Mouse (Mus musculus) testis, adult 10 weeks (tissue): ENCODE data around the gene Taar2. TPM values are rescaled to one million over a fixed set of nuclear protein-coding genes. Genes with fewer than 3 reads are reported as not detected.

Source experiments
- polyA plus RNA-seq: library from polyadenylated mRNA; stranded (reverse); fragments of 350-450 nt; fragmentation: Illumina TruSeq; extraction: RNeasy Lipid Tissue Mini Kit (QIAGEN cat#74804); gene quantifications from one replicate; pipeline ENCODE4 v1.2.3, GENCODE M21; 2014; ENCODE audit warnings: low read depth, low replicate concordance

Gene Taar2
- polyA plus RNA-seq: not detected

GRCm38 (mm10) chr10:23938312-23938711, at the start of gene Taar2:
TSS of gene Taar2 (plus strand) at chr10:23938572.

GRCm38 (mm10) chr10:23894601-23895349, 43.6 kb upstream of the Taar2 start, which contains the start of gene Vnn1:
TSS of gene Vnn1 (plus strand) at chr10:23894688.

GRCm38 (mm10) chr10:23920056-23920455, 18.3 kb upstream of the Taar2 start, which contains the start of gene Taar1:
TSS of gene Taar1 (plus strand) at chr10:23920356.

GRCm38 (mm10) chr10:23949508-23950005, 11.2 kb downstream of the Taar2 start, which contains the start of gene Taar3:
TSS of gene Taar3 (plus strand) at chr10:23949558.

GRCm38 (mm10) chr10:23960444-23960915, 22.1 kb downstream of the Taar2 start, which contains the start of gene Taar4:
TSS of gene Taar4 (plus strand) at chr10:23960494.

GRCm38 (mm10) chr10:23970656-23971165, 32.3 kb downstream of the Taar2 start, which contains the start of gene Taar5:
TSS of gene Taar5 (plus strand) at chr10:23970706.

GRCm38 (mm10) chr10:23985546-23985945, 47.2 kb downstream of the Taar2 start, which contains the start of gene Taar6:
TSS of gene Taar6 (minus strand) at chr10:23985646.

Other genes with a start within 250 kb of the Taar2 start
- 189 TPM for gene Rps12, start 151.3 kb upstream of the Taar2 start, polyA plus RNA-seq
- 2.9 TPM for gene Slc18b1, start 141.6 kb upstream of the Taar2 start, polyA plus RNA-seq
- gene Vnn3, start 87.1 kb upstream of the Taar2 start, polyA plus RNA-seq: 0.73 TPM
- 1.8 TPM for gene Vnn1, start 43.9 kb upstream of the Taar2 start, polyA plus RNA-seq
- gene Taar1, start 18.2 kb upstream of the Taar2 start, polyA plus RNA-seq: not detected
- not detected for gene Taar3, start 11.0 kb downstream of the Taar2 start, polyA plus RNA-seq
- gene Taar4, start 21.9 kb downstream of the Taar2 start, polyA plus RNA-seq: not detected
- gene Taar5, start 32.1 kb downstream of the Taar2 start, polyA plus RNA-seq: not detected
- not detected for gene Taar6, start 47.1 kb downstream of the Taar2 start, polyA plus RNA-seq
- gene Taar7a, start 54.9 kb downstream of the Taar2 start, polyA plus RNA-seq: not detected
- not detected for gene Taar7b, start 61.4 kb downstream of the Taar2 start, polyA plus RNA-seq
- not detected for gene Taar7d, start 88.7 kb downstream of the Taar2 start, polyA plus RNA-seq
- gene Taar7e, start 99.0 kb downstream of the Taar2 start, polyA plus RNA-seq: not detected
- not detected for gene Taar7f, start 110.9 kb downstream of the Taar2 start, polyA plus RNA-seq
- gene Taar8a, start 137.9 kb downstream of the Taar2 start, polyA plus RNA-seq: not detected
- not detected for gene Taar8b, start 153.7 kb downstream of the Taar2 start, polyA plus RNA-seq
- not detected for gene Taar8c, start 163.3 kb downstream of the Taar2 start, polyA plus RNA-seq
- not detected for gene Taar9, start 171.0 kb downstream of the Taar2 start, polyA plus RNA-seq
- 25.0 TPM for gene Stx7, start 210.7 kb downstream of the Taar2 start, polyA plus RNA-seq